Mouse (Mus musculus) liver, adult 2 months (tissue): Measurements from ENCODE around the gene Gm49322. TPM values are rescaled to one million over a fixed set of nuclear protein-coding genes. Genes with fewer than 3 reads are reported as not detected.
A peak's percentile ranks its signal among the peaks of the same experiment; 100 is the strongest.

ENCODE experiments used
- DNase-seq: peaks from one replicate; pipeline ENCODE4 v3.0.0-alpha.2; 2011; ENCODE audit warnings: low read depth, low spot score; ENCODE audit errors: extremely low read depth
- H3K27ac ChIP-seq: fragments of 200-500 bp; replicated peaks from 2 replicates; pipeline ENCODE4 v1.5.1; 2012; ENCODE audit warnings: low read depth, mild to moderate bottlenecking, control low read depth, inconsistent platforms, low read length; ENCODE audit not compliant: insufficient read depth
- H3K27me3 ChIP-seq: fragments of 200-500 bp; 2 replicates; pipeline ENCODE4 v1.6.1; 2012; ENCODE audit warnings: mild to moderate bottlenecking, moderate library complexity, low read length, inconsistent platforms; ENCODE audit not compliant: control insufficient read depth, insufficient read depth
- H3K36me3 ChIP-seq: fragments of 200-500 bp; 2 replicates; pipeline ENCODE4 v1.6.1; 2012; ENCODE audit warnings: low read length, inconsistent platforms; ENCODE audit not compliant: control insufficient read depth, insufficient read depth
- H3K4me1 ChIP-seq: fragments of 200-500 bp; 2 replicates; pipeline ENCODE4 v1.6.1; 2011; ENCODE audit warnings: low read length; ENCODE audit not compliant: control insufficient read depth, insufficient read depth
- H3K4me3 ChIP-seq: fragments of 200-500 bp; 2 replicates; pipeline ENCODE4 v1.5.1; 2011; ENCODE audit warnings: low read depth, mild to moderate bottlenecking, control low read depth, low read length, moderate library complexity; ENCODE audit not compliant: insufficient read depth
- H3K79me2 ChIP-seq: fragments of 200-500 bp; 2 replicates; pipeline ENCODE4 v1.6.1; 2012; ENCODE audit warnings: inconsistent platforms, mild to moderate bottlenecking, low read length, moderate library complexity; ENCODE audit not compliant: control insufficient read depth, insufficient read depth
- H3K9ac ChIP-seq: fragments of 200-500 bp; 2 replicates; pipeline ENCODE4 v1.6.1; 2012; ENCODE audit warnings: low read depth, mild to moderate bottlenecking, control low read depth, inconsistent platforms, low read length
- CTCF ChIP-seq: fragments of 200-500 bp; IDR thresholded peaks from 2 replicates; pipeline ENCODE4 v1.5.1; 2011; ENCODE audit warnings: low read depth, low read length, control low read depth
- POLR2A ChIP-seq: fragments of 200-500 bp; IDR thresholded peaks from 2 replicates; pipeline ENCODE4 v1.6.1; 2011; ENCODE audit warnings: low read length, control low read depth; ENCODE audit not compliant: insufficient read depth; ENCODE audit errors: extremely low read depth
- WGBS: fragments of 180-500 bp; shearing (Covaris S2); methylation state at CpG from one replicate; pipeline ENCODE4 v1.1.7; 2018; 5-methylcytosine and 5-hydroxymethylcytosine counted together
- polyA plus RNA-seq: library from polyadenylated mRNA; depleted of rRNA; stranded (reverse); fragments of >200 nt; gene quantifications from 2 replicates; pipeline ENCODE4 v1.2.3, GENCODE M21; 2012
- total RNA-seq: library from RNA; depleted of rRNA; stranded (reverse); fragments of >200 nt; gene quantifications from 2 replicates; pipeline ENCODE4 v1.2.3, GENCODE M21; 2014

Gene Gm49322
- total and polyA plus RNA-seq, 2 experiments = 0.28 to 0.70 TPM

- peaks cover 35% of the 10 kb centered on the region for H3K4me1 ChIP-seq
- peak within 1 kb of the TSS; percentile 78 for H3K4me3 ChIP-seq
- H3K79me2 ChIP-seq = peaks cover 46% of the 10 kb centered on the region
- under 1% methylated on average over 82 of the region's 85 CpGs for WGBS
- H3K36me3 ChIP-seq = no peaks in the 10 kb centered on the region
- no peak for DNase-seq
- H3K9ac ChIP-seq = peak within 1 kb of the TSS; percentile 88
- TF ChIP-seq POLR2A (0 out of 2 replicates have a peak, but pooled peaks have one; percentile 58), CTCF (no peak)
- H3K27me3 ChIP-seq = no peaks in the 10 kb centered on the region
- H3K27ac ChIP-seq = peak within 1 kb of the TSS; percentile 80
Observed at GRCm38 (mm10) chr10:80622661-80623456, 17.0 kb downstream of the Gm49322 start, which contains the start of gene Csnk1g2. TSS of gene Csnk1g2 (plus strand) at chr10:80622838.

- TF ChIP-seq POLR2A (0 out of 2 replicates have a peak, but pooled peaks have one; percentile 30), CTCF (no peak)
- peak; percentile 47 for DNase-seq
Observed at GRCm38 (mm10) chr10:80623457-80624191, 17.8 kb downstream of the Gm49322 start.

GRCm38 (mm10) chr10:80625764-80626163, 19.9 kb downstream of the Gm49322 start:
- WGBS = 74% methylated on average over 4 of the region's 4 CpGs
- Histone ChIP-seq H3K27me3 (no peaks in the 10 kb centered on the region), H3K9ac (no peak overlapping the region), H3K79me2 (peaks cover 72% of the 10 kb centered on the region), H3K36me3 (no peaks in the 10 kb centered on the region), H3K4me1 (peaks cover 35% of the 10 kb centered on the region), H3K27ac (peak overlapping the region; percentile 25; the same call in 1 of the 2 replicates), H3K4me3 (no peak overlapping the region)
- TF ChIP-seq POLR2A (no peak), CTCF (no peak)
- no peak for DNase-seq

More at GRCm38 (mm10) chr10:80623457-80624191, 17.8 kb downstream of the Gm49322 start:
- Histone ChIP-seq H3K4me1 (peaks cover 35% of the 10 kb centered on the region), H3K27ac (peak overlapping the region; percentile 70), H3K27me3 (no peaks in the 10 kb centered on the region), H3K36me3 (no peaks in the 10 kb centered on the region), H3K4me3 (peak overlapping the region; percentile 78), H3K9ac (peak overlapping the region; percentile 88), H3K79me2 (peaks cover 51% of the 10 kb centered on the region)
- 14% methylated on average over 15 of the region's 15 CpGs for WGBS

GRCm38 (mm10) chr10:80627685-80628084, 21.9 kb downstream of the Gm49322 start:
- 68% methylated on average over 2 of the region's 2 CpGs for WGBS
- Histone ChIP-seq H3K79me2 (peaks cover 87% of the 10 kb centered on the region), H3K4me1 (peaks cover 34% of the 10 kb centered on the region), H3K36me3 (no peaks in the 10 kb centered on the region), H3K4me3 (no peak overlapping the region), H3K27me3 (no peaks in the 10 kb centered on the region), H3K27ac (no peak overlapping the region), H3K9ac (no peak overlapping the region)
- TF ChIP-seq POLR2A (no peak), CTCF (no peak)
- DNase-seq = no peak

- H3K9ac ChIP-seq = no peak overlapping the region
- WGBS = 86% methylated on average over 9 of the region's 9 CpGs
- H3K79me2 ChIP-seq = peaks cover 79% of the 10 kb centered on the region
- H3K36me3 ChIP-seq = no peaks in the 10 kb centered on the region
- H3K27me3 ChIP-seq = no peaks in the 10 kb centered on the region
- H3K27ac ChIP-seq = no peak overlapping the region
- DNase-seq = no peak
- TF ChIP-seq CTCF (no peak), POLR2A (no peak)
- peaks cover 37% of the 10 kb centered on the region for H3K4me1 ChIP-seq
- no peak overlapping the region for H3K4me3 ChIP-seq
Observed at GRCm38 (mm10) chr10:80628925-80629324, 23.1 kb downstream of the Gm49322 start.
